Mouse (Mus musculus) liver, embryonic 11.5 days (tissue): Measurements from ENCODE around the gene Gm867. TPM values are rescaled to one million over a fixed set of nuclear protein-coding genes. Genes with fewer than 3 reads are reported as not detected.

ENCODE experiments used
- ATAC-seq: fragments of 200-750 bp; cut with Nextera tagmentation; replicated peaks from 2 replicates; pipeline ENCODE4 v1.8.0; 2017; ENCODE audit warnings: moderate number of reproducible peaks, mild to moderate bottlenecking, moderate TSS enrichment, moderate library complexity; ENCODE audit not compliant: low FRiP score
- DNase-seq: peaks from one replicate; pipeline ENCODE4 v3.0.0-alpha.2; 2017; ENCODE audit warnings: low spot score
- H3K27ac ChIP-seq: fragments of 300-500 bp; sonication (generic); 2 replicates; pipeline ENCODE4 v1.5.1; 2014; ENCODE audit warnings: mild to moderate bottlenecking, low read depth, low read length, control low read depth
- H3K27me3 ChIP-seq: fragments of 300-500 bp; sonication (generic); replicated peaks from 2 replicates; pipeline ENCODE4 v1.6.1; 2014; ENCODE audit warnings: low read length, mixed read lengths; ENCODE audit not compliant: control insufficient read depth, insufficient read depth
- H3K36me3 ChIP-seq: fragments of 300-500 bp; sonication (generic); 2 replicates; pipeline ENCODE4 v1.6.1; 2014; ENCODE audit warnings: mild to moderate bottlenecking, low read length, moderate library complexity, mixed read lengths; ENCODE audit not compliant: control insufficient read depth, insufficient read depth
- H3K4me1 ChIP-seq: fragments of 300-500 bp; sonication (generic); replicated peaks from 2 replicates; pipeline ENCODE4 v1.6.1; 2014; ENCODE audit warnings: low read length, mixed read lengths; ENCODE audit not compliant: control insufficient read depth, insufficient read depth
- H3K4me2 ChIP-seq: fragments of 300-500 bp; sonication (generic); 2 replicates; pipeline ENCODE4 v1.6.1; 2014; ENCODE audit warnings: mild to moderate bottlenecking, control low read depth, moderate library complexity
- H3K4me3 ChIP-seq: fragments of 300-500 bp; sonication (generic); 2 replicates; pipeline ENCODE4 v1.5.1; 2014; ENCODE audit warnings: low read depth, low read length, control low read depth
- H3K9ac ChIP-seq: fragments of 300-500 bp; sonication (generic); 2 replicates; pipeline ENCODE4 v1.6.1; 2014; ENCODE audit warnings: low read depth, low read length, control low read depth
- H3K9me3 ChIP-seq: fragments of 300-500 bp; sonication (generic); 2 replicates; pipeline ENCODE4 v1.6.1; 2016; ENCODE audit warnings: low read length, inconsistent platforms, mixed read lengths; ENCODE audit not compliant: control insufficient read depth
- WGBS: fragments of 180-500 bp; shearing (Covaris S2); extraction: QIAGEN DNeasy Blood & Tissue Kit; methylation state at CpG from one replicate; pipeline ENCODE4 v1.1.7; 2014; 5-methylcytosine and 5-hydroxymethylcytosine counted together
- polyA plus RNA-seq: library from polyadenylated mRNA; unstranded; fragments of >200 nt; fragmentation: Nextera tagmentation; extraction: Ambion mirVana; gene quantifications from 2 replicates; pipeline ENCODE4 v1.2.1, GENCODE M21; 2014

The Gm867 gene
- polyA plus RNA-seq, 1 experiment from 2014 or later, result 3.4 TPM

GRCm38 (mm10) chr10:75932081-75932678 is 8.3 kb downstream of the Gm867 start:
- peak; percentile 73 for DNase-seq
- H3K4me3 ChIP-seq, result peak overlapping the region; percentile 50
- no peaks in the 10 kb centered on the region for H3K36me3 ChIP-seq
- peak overlapping the region; percentile 74 for H3K9ac ChIP-seq
- peak overlapping the region; percentile 95 for H3K4me2 ChIP-seq
- peak; percentile 59 for ATAC-seq
- no peaks in the 10 kb centered on the region for H3K9me3 ChIP-seq
- no peak overlapping the region for H3K27ac ChIP-seq
- peaks cover 29% of the 10 kb centered on the region for H3K4me1 ChIP-seq
- peaks cover 42% of the 10 kb centered on the region for H3K27me3 ChIP-seq
- WGBS, result 2% methylated on average over 42 of the region's 44 CpGs

GRCm38 (mm10) chr10:75931311-75931710 is 9.2 kb downstream of the Gm867 start:
- no peak overlapping the region for H3K9ac ChIP-seq
- peaks cover 37% of the 10 kb centered on the region for H3K27me3 ChIP-seq
- 24% methylated on average over 7 of the region's 7 CpGs for WGBS

GRCm38 (mm10) chr10:75930304-75930703 is 10.2 kb downstream of the Gm867 start:
- DNase-seq, result no peak
- Histone ChIP-seq H3K27ac (no peak overlapping the region), H3K9ac (no peak overlapping the region), H3K36me3 (no peaks in the 10 kb centered on the region), H3K4me3 (no peak overlapping the region), H3K9me3 (no peaks in the 10 kb centered on the region), H3K27me3 (peaks cover 35% of the 10 kb centered on the region), H3K4me1 (peaks cover 15% of the 10 kb centered on the region), H3K4me2 (no peak overlapping the region)
- 49% methylated on average over 6 of the region's 6 CpGs for WGBS
- no peak for ATAC-seq

More at GRCm38 (mm10) chr10:75931311-75931710, 9.2 kb downstream of the Gm867 start:
- H3K9me3 ChIP-seq, result no peaks in the 10 kb centered on the region
- no peaks in the 10 kb centered on the region for H3K36me3 ChIP-seq
- peak overlapping the region; percentile 26; the same call in 1 of the 2 replicates for H3K4me2 ChIP-seq
- no peak overlapping the region for H3K27ac ChIP-seq
- peaks cover 21% of the 10 kb centered on the region for H3K4me1 ChIP-seq
- DNase-seq (no peak), ATAC-seq (no peak)
- 0 out of 2 replicates have a peak overlapping the region, but pooled peaks have one; percentile 10 for H3K4me3 ChIP-seq

GRCm38 (mm10) chr10:75926396-75926795 is 14.1 kb downstream of the Gm867 start:
- Histone ChIP-seq H3K9me3 (no peaks in the 10 kb centered on the region), H3K4me1 (peaks cover 6% of the 10 kb centered on the region), H3K4me3 (no peak overlapping the region), H3K36me3 (no peaks in the 10 kb centered on the region), H3K27ac (no peak overlapping the region), H3K4me2 (no peak overlapping the region), H3K9ac (no peak overlapping the region), H3K27me3 (peaks cover 16% of the 10 kb centered on the region)
- DNase-seq (no peak), ATAC-seq (no peak)
- 57% methylated on average over 13 of the region's 13 CpGs for WGBS

GRCm38 (mm10) chr10:75924324-75924723 is 16.1 kb downstream of the Gm867 start:
- ATAC-seq (no peak), DNase-seq (no peak)
- Histone ChIP-seq H3K4me2 (no peak overlapping the region), H3K27ac (no peak overlapping the region), H3K4me3 (no peak overlapping the region), H3K9ac (no peak overlapping the region), H3K4me1 (peaks cover 14% of the 10 kb centered on the region), H3K36me3 (no peaks in the 10 kb centered on the region; the same call in 1 of the 2 replicates), H3K9me3 (no peaks in the 10 kb centered on the region), H3K27me3 (no peaks in the 10 kb centered on the region)
- whole genome bisulfite sequencing, result 52% methylated on average over 2 of the region's 2 CpGs

- 5% methylated on average over 22 of the region's 22 CpGs for WGBS
- Histone ChIP-seq H3K27ac (peak overlapping the region; percentile 87; the same call in 1 of the 2 replicates), H3K4me3 (peak overlapping the region; percentile 95), H3K36me3 (peaks cover 10% of the 10 kb centered on the region; the same call in 1 of the 2 replicates), H3K4me1 (peaks cover 17% of the 10 kb centered on the region), H3K9me3 (no peaks in the 10 kb centered on the region), H3K27me3 (no peaks in the 10 kb centered on the region), H3K9ac (peak overlapping the region; percentile 94), H3K4me2 (peak overlapping the region; percentile 98)
- DNase-seq (no peak), ATAC-seq (peak; percentile 14; the same call in 1 of the 2 replicates)
Measured at GRCm38 (mm10) chr10:75921726-75922560, 18.5 kb downstream of the Gm867 start.

- H3K27me3 ChIP-seq, result no peaks in the 10 kb centered on the region
- under 1% methylated on average over 76 of the region's 76 CpGs for WGBS
- DNase-seq, result peak; percentile 95
- H3K4me1 ChIP-seq, result peaks cover 17% of the 10 kb centered on the region
- H3K36me3 ChIP-seq, result peaks cover 14% of the 10 kb centered on the region; the same call in 1 of the 2 replicates
- peak within 1 kb of the TSS; percentile 95 for H3K4me3 ChIP-seq
- H3K9me3 ChIP-seq, result no peaks in the 10 kb centered on the region
- peak within 1 kb of the TSS; percentile 87 for H3K27ac ChIP-seq
- ATAC-seq, result peak; percentile 91
- peak within 1 kb of the TSS; percentile 98 for H3K4me2 ChIP-seq
- H3K9ac ChIP-seq, result peak within 1 kb of the TSS; percentile 94
Measured at GRCm38 (mm10) chr10:75921026-75921725, 19.3 kb downstream of the Gm867 start, which contains the start of gene Smarcb1. Gene Smarcb1, minus strand, starts transcription at chr10:75921617.

GRCm38 (mm10) chr10:75919026-75919425 is 21.4 kb downstream of the Gm867 start:
- Histone ChIP-seq H3K36me3 (peaks cover 26% of the 10 kb centered on the region; the same call in 1 of the 2 replicates), H3K4me1 (peaks cover 17% of the 10 kb centered on the region), H3K4me2 (no peak overlapping the region), H3K4me3 (no peak overlapping the region), H3K27ac (no peak overlapping the region), H3K27me3 (no peaks in the 10 kb centered on the region), H3K9me3 (no peaks in the 10 kb centered on the region), H3K9ac (no peak overlapping the region)
- 88% methylated on average over 5 of the region's 5 CpGs for WGBS
- DNase-seq, result no peak
- ATAC-seq, result no peak
